Mouse (Mus musculus) ES-E14 (cell line): ENCODE data around the gene Ggt1. TPM values are rescaled to one million over a fixed set of nuclear protein-coding genes. Genes with fewer than 3 reads are reported as not detected.

Experiments
- DNase-seq: peaks from one replicate; pipeline ENCODE4 v3.0.0-alpha.2; 2013; ENCODE audit warnings: low read depth, low spot score
- H3K27ac ChIP-seq: 2 replicates; pipeline ENCODE4 v1.5.1; 2012; ENCODE audit warnings: low read depth, mild to moderate bottlenecking, low read length, moderate library complexity, mixed read lengths; ENCODE audit not compliant: poor library complexity, insufficient read depth, severe bottlenecking
- H3K36me3 ChIP-seq: 2 replicates; pipeline ENCODE4 v1.6.1; 2012; ENCODE audit warnings: mild to moderate bottlenecking, low read length, moderate library complexity, mixed read lengths; ENCODE audit not compliant: control insufficient read depth, poor library complexity, insufficient read depth, severe bottlenecking
- H3K4me1 ChIP-seq, 2 experiments: fragments of 150-350 bp in 1 of 2; sonication (generic) in 1 of 2; 2 replicates each; pipeline ENCODE4 v1.6.1; 2012; ENCODE audit warnings: low read length in 2 of 2, mild to moderate bottlenecking in 1 of 2, mixed read lengths in 1 of 2; ENCODE audit not compliant: control insufficient read depth in 2 of 2, insufficient read depth in 2 of 2, poor library complexity in 1 of 2
- H3K4me3 ChIP-seq, 2 experiments: fragments of 150-350 bp in 1 of 2; sonication (generic) in 1 of 2; 2 replicates each; pipeline ENCODE4 v1.5.1; 2012; ENCODE audit warnings: low read length in 2 of 2, low read depth in 1 of 2, mild to moderate bottlenecking in 1 of 2, mixed read lengths in 1 of 2; ENCODE audit not compliant: insufficient read depth in 1 of 2, poor library complexity in 1 of 2, severe bottlenecking in 1 of 2
- H3K9ac ChIP-seq: 2 replicates; pipeline ENCODE4 v1.6.1; 2012; ENCODE audit warnings: low read depth, mild to moderate bottlenecking, low read length, mixed read lengths; ENCODE audit not compliant: poor library complexity, insufficient read depth, severe bottlenecking
- H3K9me3 ChIP-seq: fragments of 150-350 bp; sonication (generic); 2 replicates; pipeline ENCODE4 v1.6.1; 2012; ENCODE audit warnings: low read depth, mild to moderate bottlenecking, low read length; ENCODE audit not compliant: control insufficient read depth, insufficient read depth
- CHD2 ChIP-seq: IDR thresholded peaks from 2 replicates; pipeline ENCODE4 v1.6.1; 2014; ENCODE audit warnings: mild to moderate bottlenecking, low read depth, low read length, inconsistent platforms
- HCFC1 ChIP-seq: IDR thresholded peaks from 2 replicates; pipeline ENCODE4 v1.6.1; 2012; ENCODE audit warnings: low read length, inconsistent platforms, borderline replicate concordance; ENCODE audit not compliant: insufficient read depth
- MAFK ChIP-seq: IDR thresholded peaks from 2 replicates; pipeline ENCODE4 v1.6.1; 2014; ENCODE audit warnings: mild to moderate bottlenecking, low read depth, low read length, inconsistent platforms; ENCODE audit not compliant: insufficient read depth
- ZC3H11A ChIP-seq: IDR thresholded peaks from 2 replicates; pipeline ENCODE4 v1.6.1; 2012; ENCODE audit warnings: low read depth, mild to moderate bottlenecking, inconsistent platforms, low read length, borderline replicate concordance
- ZNF384 ChIP-seq: IDR thresholded peaks from 2 replicates; pipeline ENCODE4 v1.6.1; 2012; ENCODE audit warnings: low read depth, low read length, inconsistent platforms
- in situ Hi-C, 2 experiments: fragments of 600-800 bp; cut with MboI; formaldehyde crosslinking; loops; one replicate each; pipeline ENCODE4 v1.15.1; 2025; ENCODE audit warnings: low sequenced_read_pairs in 2 of 2, inconsistent platforms in 1 of 2; ENCODE audit not compliant: unreplicated experiment in 2 of 2
- total RNA-seq: library from RNA; depleted of rRNA; stranded (reverse); fragments of 300-350 nt; gene quantifications from 2 replicates; pipeline ENCODE4 v1.2.3, GENCODE M21; 2012; rRNA removed

Ggt1 gene
- total RNA-seq, 1 experiment: 23.6 TPM

DNA sequence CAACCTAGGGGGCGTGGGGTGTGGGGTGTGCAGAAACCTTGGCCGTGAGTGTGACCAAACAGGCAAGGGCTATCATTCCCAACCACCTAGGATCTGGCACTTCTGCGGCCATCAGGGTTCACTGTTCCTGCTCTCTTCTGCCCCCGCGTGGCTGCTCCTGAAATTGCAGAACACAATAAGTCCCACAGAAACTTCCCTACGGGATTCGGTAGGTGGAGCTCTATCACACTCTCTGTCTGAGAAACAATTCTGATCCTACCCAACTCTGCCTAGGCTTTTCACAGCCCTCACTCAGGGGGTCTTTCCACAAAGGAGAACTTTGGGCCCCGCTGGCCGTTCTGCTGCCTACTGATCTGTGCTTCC is 74.3 kb downstream of the Ggt1 start:
- H3K9me3 ChIP-seq: no peaks in the 10 kb centered on the region
- H3K4me1 ChIP-seq: peaks cover 3 to 27% of the 10 kb centered on the region in 2 experiments; a peak in 3 of 4 replicates
- peak; percentile 93 for DNase-seq
- H3K4me3 ChIP-seq: peak overlapping the region; percentile 11 to 14; a peak in 3 of 4 replicates
- H3K27ac ChIP-seq: peak overlapping the region; percentile 50; the same call in 1 of the 2 replicates
- H3K9ac ChIP-seq: no peak overlapping the region
- in situ Hi-C loops: no loop called here
- H3K36me3 ChIP-seq: peaks cover 3% of the 10 kb centered on the region; the same call in 1 of the 2 replicates
- TF ChIP-seq HCFC1: peak; percentile 72; the same call in 1 of the 2 replicates
- 0 out of 2 replicates have a peak, but pooled peaks have one; percentile 38 for TF ChIP-seq ZNF384
- TF ChIP-seq ZC3H11A: peak; percentile 72
- TF ChIP-seq MAFK: no peak
- no peak for TF ChIP-seq CHD2

Other genes with a start within 250 kb of the Ggt1 start
- gene Adora2a, start 244.7 kb upstream of the Ggt1 start, total RNA-seq: 0.58 and 1.1 TPM in 2 replicates
- 0.62 and 1.4 TPM in 2 replicates for gene Upb1, start 160.5 kb upstream of the Ggt1 start, total RNA-seq
- 86.5 and 124 TPM in 2 replicates for gene Snrpd3, start 44.1 kb upstream of the Ggt1 start, total RNA-seq
- gene Gucd1, start 43.6 kb upstream of the Ggt1 start, total RNA-seq: 11.5 and 15.6 TPM in 2 replicates
- 0.18 and 0.32 TPM in 2 replicates for gene Lrrc75b, start 1.3 kb upstream of the Ggt1 start, total RNA-seq
- gene Ggt5, start 27.7 kb downstream of the Ggt1 start, total RNA-seq: 0.36 and 0.58 TPM in 2 replicates
- 10.4 and 20.1 TPM in 2 replicates for gene Susd2, start 82.4 kb downstream of the Ggt1 start, total RNA-seq
- 59.0 and 73.4 TPM in 2 replicates for gene Cabin1, start 202.7 kb downstream of the Ggt1 start, total RNA-seq
- 79.3 and 84.4 TPM in 2 replicates for gene Ddt, start 211.8 kb downstream of the Ggt1 start, total RNA-seq
- gene Gm20441, start 219.3 kb downstream of the Ggt1 start, total RNA-seq: not detected in 2 replicates
- gene Gstt3, start 219.8 kb downstream of the Ggt1 start, total RNA-seq: 3.4 and 4.4 TPM in 2 replicates
- gene Gstt1, start 237.0 kb downstream of the Ggt1 start, total RNA-seq: 5.8 and 10.7 TPM in 2 replicates